Mouse (Mus musculus) liver, postnatal 0 days (tissue): ENCODE measurements around the gene Slc13a5. TPM values are rescaled to one million over a fixed set of nuclear protein-coding genes. Genes with fewer than 3 reads are reported as not detected.

Source experiments
- ATAC-seq: fragments of 200-750 bp; cut with Nextera tagmentation; 2 replicates; pipeline ENCODE4 v1.8.0; 2017; ENCODE audit warnings: mild to moderate bottlenecking, moderate library complexity
- DNase-seq: peaks from one replicate; pipeline ENCODE4 v3.0.0-alpha.2; 2016
- H3K27ac ChIP-seq: fragments of 300-500 bp; sonication (generic); 2 replicates; pipeline ENCODE4 v1.5.1; 2014; ENCODE audit warnings: antibody characterized with exemption, moderate library complexity, mild to moderate bottlenecking, low read depth
- H3K27me3 ChIP-seq: fragments of 300-500 bp; sonication (generic); 2 replicates; pipeline ENCODE4 v1.6.1; 2014; ENCODE audit warnings: low read length, control low read depth, mixed read lengths; ENCODE audit not compliant: insufficient read depth
- H3K36me3 ChIP-seq: fragments of 300-500 bp; sonication (generic); replicated peaks from 2 replicates; pipeline ENCODE4 v1.6.1; 2014; ENCODE audit warnings: mild to moderate bottlenecking, control low read depth, low read length, moderate library complexity, mixed read lengths; ENCODE audit not compliant: insufficient read depth
- H3K4me1 ChIP-seq: fragments of 300-500 bp; sonication (generic); 2 replicates; pipeline ENCODE4 v1.6.1; 2014; ENCODE audit warnings: antibody characterized with exemption, mild to moderate bottlenecking, control low read depth; ENCODE audit not compliant: insufficient read depth
- H3K4me2 ChIP-seq: fragments of 300-500 bp; sonication (generic); 2 replicates; pipeline ENCODE4 v1.6.1; 2014; ENCODE audit warnings: low read depth, mild to moderate bottlenecking, low read length, moderate library complexity, mixed read lengths
- H3K4me3 ChIP-seq: fragments of 300-500 bp; sonication (generic); 2 replicates; pipeline ENCODE4 v1.5.1; 2014; ENCODE audit warnings: low read depth, low read length
- H3K9ac ChIP-seq: fragments of 300-500 bp; sonication (generic); replicated peaks from 2 replicates; pipeline ENCODE4 v1.6.1; 2014; ENCODE audit warnings: mild to moderate bottlenecking, moderate library complexity
- H3K9me3 ChIP-seq: fragments of 300-500 bp; sonication (generic); 2 replicates; pipeline ENCODE4 v1.6.1; 2016; ENCODE audit warnings: mild to moderate bottlenecking, control low read depth, low read length, mixed read lengths
- CTCF ChIP-seq: sonication (generic); IDR thresholded peaks from 2 replicates; pipeline ENCODE4 v1.5.1; 2016; ENCODE audit warnings: antibody characterized with exemption, low read depth
- EP300 ChIP-seq: IDR thresholded peaks from 2 replicates; pipeline ENCODE4 v1.6.1; 2016; ENCODE audit warnings: antibody characterized with exemption, low read depth, mild to moderate bottlenecking
- WGBS: fragments of 180-500 bp; shearing (Covaris S2); extraction: QIAGEN DNeasy Blood & Tissue Kit; methylation state at CpG from one replicate; pipeline ENCODE4 v1.1.7; 2014; ENCODE audit not compliant: insufficient replicate concordance; 5-methylcytosine and 5-hydroxymethylcytosine counted together
- polyA plus RNA-seq: library from polyadenylated mRNA; unstranded; fragments of >200 nt; fragmentation: Nextera tagmentation; extraction: Ambion mirVana; gene quantifications from 2 replicates; pipeline ENCODE4 v1.2.1, GENCODE M21; 2015

Slc13a5 gene
- polyA plus RNA-seq, 1 experiment from 2014 or later = not detected

DNA sequence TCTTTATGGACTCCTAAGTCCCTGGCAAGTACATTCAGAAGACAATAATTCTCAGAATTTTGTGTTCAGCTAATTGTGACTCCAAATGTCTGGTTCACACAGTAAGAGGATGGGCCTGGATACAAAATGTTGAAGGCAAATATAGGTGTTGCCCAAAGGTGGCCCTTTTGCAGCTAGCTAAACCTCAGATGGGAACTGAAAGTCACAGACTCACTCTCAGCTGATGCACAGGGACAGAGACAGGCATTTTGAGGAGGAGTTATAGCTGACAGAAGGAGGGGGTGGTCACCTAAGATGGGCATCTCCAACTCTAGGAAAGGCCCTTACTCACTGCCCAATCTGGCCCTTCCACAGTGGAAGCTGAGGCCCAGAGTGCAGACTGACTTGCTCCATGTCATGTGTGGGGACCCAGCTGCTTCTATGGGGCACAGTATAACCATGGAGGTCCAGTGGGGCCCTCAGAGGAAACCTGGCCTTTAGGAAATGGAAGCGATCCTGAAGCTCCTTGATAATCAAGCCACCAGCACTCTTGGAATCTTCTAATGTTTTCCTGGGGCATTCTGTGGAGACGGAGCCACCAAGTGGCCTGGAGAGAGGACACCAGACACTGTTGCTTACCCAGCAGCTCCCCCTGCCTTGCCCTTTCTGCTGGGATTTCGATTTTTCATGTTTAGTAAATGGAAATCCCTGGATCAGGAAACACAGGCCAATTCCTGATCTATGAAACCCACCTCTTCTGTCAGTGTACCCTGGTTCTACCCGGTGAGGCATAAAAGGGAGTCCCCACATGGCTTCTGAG, 26.8 kb downstream of the Slc13a5 start:
- Histone ChIP-seq H3K4me2 (no peak overlapping the region), H3K9me3 (no peaks in the 10 kb centered on the region), H3K27me3 (no peaks in the 10 kb centered on the region), H3K4me1 (no peaks in the 10 kb centered on the region), H3K27ac (no peak overlapping the region), H3K36me3 (no peaks in the 10 kb centered on the region), H3K9ac (no peak overlapping the region), H3K4me3 (no peak overlapping the region)
- no peak for ATAC-seq
- TF ChIP-seq EP300 = no peak
- no peak for TF ChIP-seq CTCF
- DNase-seq = no peak
- WGBS = 61% methylated on average over 4 of the region's 4 CpGs

DNA sequence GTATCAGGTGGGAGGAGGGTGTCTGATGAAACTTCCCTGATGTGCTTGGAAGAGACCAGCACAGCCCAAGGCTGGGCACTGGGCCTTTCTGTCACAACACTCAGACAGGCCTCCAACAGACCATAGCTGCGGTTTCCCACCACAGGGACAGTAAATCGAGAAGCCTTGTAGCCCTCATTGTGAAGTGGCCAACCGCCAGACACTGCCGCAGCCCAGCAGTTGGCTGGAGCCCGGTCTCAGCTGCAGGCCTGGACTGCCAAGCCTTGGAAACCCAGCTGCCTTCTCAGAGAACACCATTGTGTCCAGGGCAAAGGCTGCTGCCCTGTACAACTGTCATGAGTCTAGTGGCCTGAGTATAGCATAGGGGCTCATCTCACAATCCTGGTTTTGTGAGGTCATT, 33.0 kb downstream of the Slc13a5 start:
- H3K4me3 ChIP-seq = no peak overlapping the region
- no peaks in the 10 kb centered on the region for H3K9me3 ChIP-seq
- no peak overlapping the region for H3K9ac ChIP-seq
- no peak for DNase-seq
- no peak for ATAC-seq
- 60% methylated on average over 5 of the region's 5 CpGs for WGBS
- H3K4me2 ChIP-seq = no peak overlapping the region
- H3K36me3 ChIP-seq = no peaks in the 10 kb centered on the region
- TF ChIP-seq CTCF = no peak
- TF ChIP-seq EP300 = no peak
- H3K27me3 ChIP-seq = 0 out of 2 replicates have a peak, but pooled peaks cover 4% of the 10 kb centered on the region
- no peak overlapping the region for H3K27ac ChIP-seq
- H3K4me1 ChIP-seq = no peaks in the 10 kb centered on the region

DNA sequence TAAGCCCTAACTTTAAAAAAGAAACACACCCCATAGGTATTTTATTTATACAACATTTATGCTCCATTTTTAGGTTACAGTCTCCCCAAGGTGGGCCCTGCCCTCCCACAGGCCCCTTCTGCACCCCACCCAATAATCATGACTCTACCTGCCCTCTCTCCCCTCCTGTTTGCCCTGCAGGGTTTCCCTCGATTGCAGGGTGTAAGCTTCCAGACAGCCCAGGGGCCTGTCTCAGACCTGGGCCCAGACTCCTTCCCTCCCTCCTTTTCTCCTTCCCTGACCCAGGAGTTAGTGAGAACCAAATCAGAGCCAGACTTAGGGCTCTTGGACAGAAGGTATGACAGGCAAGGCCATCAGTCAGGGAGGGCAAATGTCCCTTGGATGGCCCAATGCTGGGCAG, 34.0 kb downstream of the Slc13a5 start:
- Histone ChIP-seq H3K4me2 (no peak overlapping the region), H3K9me3 (no peaks in the 10 kb centered on the region), H3K36me3 (no peaks in the 10 kb centered on the region), H3K9ac (no peak overlapping the region), H3K27me3 (0 out of 2 replicates have a peak, but pooled peaks cover 8% of the 10 kb centered on the region), H3K27ac (no peak overlapping the region), H3K4me1 (no peaks in the 10 kb centered on the region), H3K4me3 (no peak overlapping the region)
- TF ChIP-seq EP300 (no peak), CTCF (no peak)
- WGBS = 72% methylated on average over 1 of the region's 1 CpGs
- ATAC-seq (no peak), DNase-seq (no peak)

DNA sequence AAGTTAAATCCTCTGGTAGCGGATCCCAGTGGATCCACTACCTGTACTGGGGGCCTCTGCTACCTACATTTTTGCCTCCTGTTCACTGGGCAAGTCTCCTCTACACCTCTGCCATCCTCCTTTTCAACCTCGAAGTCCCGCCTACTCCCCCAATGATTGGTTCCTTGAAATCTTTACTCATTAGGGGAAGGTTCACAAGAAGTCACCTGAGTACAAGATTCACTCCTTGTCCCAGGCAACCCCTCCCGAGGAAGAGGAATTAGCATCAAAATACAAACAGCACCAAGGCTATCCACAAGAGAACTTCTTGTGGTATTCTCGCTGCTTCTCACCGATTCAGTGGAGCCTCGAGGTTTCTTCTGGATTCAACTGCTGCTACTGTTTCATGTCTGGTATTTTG, 35.0 kb downstream of the Slc13a5 start:
- H3K36me3 ChIP-seq = no peaks in the 10 kb centered on the region
- H3K27me3 ChIP-seq = 0 out of 2 replicates have a peak, but pooled peaks cover 8% of the 10 kb centered on the region
- H3K4me1 ChIP-seq = no peaks in the 10 kb centered on the region
- TF ChIP-seq EP300 (no peak), CTCF (no peak)
- H3K4me3 ChIP-seq = no peak overlapping the region
- no peaks in the 10 kb centered on the region for H3K9me3 ChIP-seq
- no peak overlapping the region for H3K27ac ChIP-seq
- whole genome bisulfite sequencing = 70% methylated on average over 7 of the region's 7 CpGs
- no peak overlapping the region for H3K4me2 ChIP-seq
- no peak for ATAC-seq
- no peak overlapping the region for H3K9ac ChIP-seq
- DNase-seq = no peak

DNA sequence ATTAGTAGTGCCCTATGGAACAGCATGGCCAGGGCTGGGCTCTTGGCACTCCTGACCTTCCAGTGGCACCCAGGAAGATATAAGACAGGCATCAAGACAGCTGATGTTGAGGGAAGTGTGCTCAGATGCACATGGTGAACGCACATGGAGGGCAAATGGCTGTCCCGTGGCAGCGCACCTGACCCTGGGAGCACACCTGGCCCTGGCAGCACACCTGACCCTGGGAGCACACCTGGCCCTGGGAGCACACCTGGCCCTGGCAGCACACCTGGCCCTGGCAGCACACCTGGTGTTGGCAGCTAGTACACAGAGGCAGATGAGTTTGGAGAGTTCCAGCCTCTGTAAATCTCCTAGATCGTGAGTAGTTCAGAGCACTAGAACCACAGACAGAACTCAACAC, 38.5 kb downstream of the Slc13a5 start:
- WGBS = 83% methylated on average over 4 of the region's 4 CpGs
- H3K4me1 ChIP-seq = no peaks in the 10 kb centered on the region
- no peaks in the 10 kb centered on the region for H3K36me3 ChIP-seq
- H3K9me3 ChIP-seq = no peaks in the 10 kb centered on the region
- H3K27me3 ChIP-seq = 0 out of 2 replicates have a peak, but pooled peaks cover 8% of the 10 kb centered on the region
- no peak overlapping the region for H3K4me2 ChIP-seq
- H3K27ac ChIP-seq = no peak overlapping the region
- DNase-seq (no peak), ATAC-seq (no peak)
- no peak overlapping the region for H3K4me3 ChIP-seq
- TF ChIP-seq EP300 = no peak
- TF ChIP-seq CTCF = no peak
- H3K9ac ChIP-seq = no peak overlapping the region

DNA sequence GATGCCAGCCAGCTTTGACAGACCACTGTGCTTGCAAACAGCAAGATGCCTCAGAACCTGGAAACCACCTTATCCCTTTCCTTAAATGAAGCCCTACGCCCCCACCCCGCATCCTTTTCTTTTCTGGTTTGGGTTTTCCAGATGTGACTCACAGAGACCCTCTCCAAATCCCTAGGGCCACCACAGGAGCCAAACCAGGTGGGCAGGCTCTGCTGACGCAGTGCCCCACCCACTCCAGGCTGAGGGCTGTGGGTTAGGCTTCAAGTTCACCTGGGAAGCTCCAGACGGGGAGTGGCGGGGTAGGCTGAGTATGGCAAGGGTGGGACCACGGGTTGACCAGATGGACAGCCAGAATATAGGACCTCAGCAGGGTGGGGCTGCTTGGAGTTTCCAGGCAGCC, 40.1 kb downstream of the Slc13a5 start:
- no peaks in the 10 kb centered on the region for H3K9me3 ChIP-seq
- no peaks in the 10 kb centered on the region for H3K4me1 ChIP-seq
- no peak overlapping the region for H3K9ac ChIP-seq
- WGBS = 68% methylated on average over 6 of the region's 6 CpGs
- H3K4me3 ChIP-seq = no peak overlapping the region
- no peak for TF ChIP-seq CTCF
- TF ChIP-seq EP300 = no peak
- ATAC-seq = no peak
- DNase-seq = no peak
- H3K4me2 ChIP-seq = no peak overlapping the region
- H3K36me3 ChIP-seq = no peaks in the 10 kb centered on the region
- no peak overlapping the region for H3K27ac ChIP-seq
- 0 out of 2 replicates have a peak, but pooled peaks cover 8% of the 10 kb centered on the region for H3K27me3 ChIP-seq
